Mouse (Mus musculus) liver (tissue): ENCODE measurements around the gene Pik3ap1.

Experiments used
- DNase-seq: peaks from one replicate; pipeline ENCODE4 v3.0.0-alpha.2; 2020; ENCODE audit warnings: mixed read lengths

Gene Pik3ap1

GRCm38 (mm10) chr19:41369557-41370460 lies 15.1 kb downstream of the Pik3ap1 start:
- no peak for DNase-seq

- no peak for DNase-seq
These were observed 17.9 kb downstream of the Pik3ap1 start for GRCm38 (mm10) chr19:41366854-41367517.

- no peak for DNase-seq
These were observed 18.6 kb downstream of the Pik3ap1 start for GRCm38 (mm10) chr19:41366192-41366853.

GRCm38 (mm10) chr19:41365570-41365969 lies 19.3 kb downstream of the Pik3ap1 start:
- DNase-seq: no peak

GRCm38 (mm10) chr19:41364509-41364908 lies 20.4 kb downstream of the Pik3ap1 start:
- DNase-seq: no peak

GRCm38 (mm10) chr19:41362963-41363362 lies 21.9 kb downstream of the Pik3ap1 start:
- no peak for DNase-seq

- peak; percentile 18 for DNase-seq
These were observed 24.4 kb downstream of the Pik3ap1 start for GRCm38 (mm10) chr19:41360459-41360858.

GRCm38 (mm10) chr19:41354287-41354951 lies 30.5 kb downstream of the Pik3ap1 start:
- DNase-seq: no peak

- DNase-seq: no peak
These were observed 35.3 kb downstream of the Pik3ap1 start for GRCm38 (mm10) chr19:41349624-41350023.

- no peak for DNase-seq
These were observed 36.7 kb downstream of the Pik3ap1 start for GRCm38 (mm10) chr19:41348161-41348560.

- no peak for DNase-seq
These were observed 37.6 kb downstream of the Pik3ap1 start for GRCm38 (mm10) chr19:41347326-41347725.

GRCm38 (mm10) chr19:41346099-41346850 lies 38.6 kb downstream of the Pik3ap1 start:
- no peak for DNase-seq

GRCm38 (mm10) chr19:41345028-41345741 lies 39.7 kb downstream of the Pik3ap1 start:
- DNase-seq: peak; percentile 34

- no peak for DNase-seq
These were observed 40.3 kb downstream of the Pik3ap1 start for GRCm38 (mm10) chr19:41344666-41345027.

GRCm38 (mm10) chr19:41342592-41343090 lies 42.3 kb downstream of the Pik3ap1 start:
- no peak for DNase-seq

GRCm38 (mm10) chr19:41341677-41342076 lies 43.2 kb downstream of the Pik3ap1 start:
- DNase-seq: no peak

GRCm38 (mm10) chr19:41339020-41339836 lies 45.7 kb downstream of the Pik3ap1 start:
- peak; percentile 37 for DNase-seq

GRCm38 (mm10) chr19:41338379-41338778 lies 46.5 kb downstream of the Pik3ap1 start:
- DNase-seq: no peak

- DNase-seq: no peak
These were observed 49.2 kb downstream of the Pik3ap1 start for GRCm38 (mm10) chr19:41335721-41336120.

- no peak for DNase-seq
These were observed 51.9 kb downstream of the Pik3ap1 start for GRCm38 (mm10) chr19:41332986-41333385.
